Mouse (Mus musculus): ENCODE data around the gene Hmgn1. TPM values are rescaled to one million over a fixed set of nuclear protein-coding genes. Genes with fewer than 3 reads are reported as not detected.
"Not testable (repeated sequence)": the region's sequence is repeated elsewhere in the genome, so short reads cannot be mapped to it uniquely, and the experiment has no call there.

Gene Hmgn1
- polyA plus RNA-seq, 2 experiments from 2014 or later, result 62.4 to 79.5 TPM

- ATAC-seq, result no peak
These were observed 7.4 kb downstream of the Hmgn1 start for GRCm38 (mm10) chr16:96120022-96120623.

DNA sequence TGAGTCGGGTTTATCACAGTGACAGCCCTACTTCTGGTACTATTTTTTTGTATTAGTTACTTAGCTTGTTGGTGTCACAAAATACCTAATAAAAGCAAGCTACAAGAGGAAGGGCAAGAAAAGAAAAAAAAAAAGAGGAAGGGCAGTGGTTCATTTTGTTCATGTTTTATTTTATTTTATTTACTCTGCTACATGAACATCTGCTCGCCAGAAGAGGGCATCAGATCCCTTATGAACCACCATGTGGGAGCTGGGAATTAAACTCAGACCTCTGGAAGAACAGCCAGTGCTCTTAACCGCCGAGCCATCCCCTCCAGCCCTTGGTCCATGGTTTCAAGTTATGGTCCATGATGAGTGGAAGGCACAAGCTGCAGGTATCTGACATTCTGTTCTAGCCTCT, 12.8 kb downstream of the Hmgn1 start:
- no peak for ATAC-seq

GRCm38 (mm10) chr16:96112769-96113168, 14.8 kb downstream of the Hmgn1 start:
- no peak for ATAC-seq

- ATAC-seq, result no peak
These were observed 16.7 kb downstream of the Hmgn1 start for GRCm38 (mm10) chr16:96110655-96111345.

- ATAC-seq, result no peak
These were observed 17.9 kb downstream of the Hmgn1 start for GRCm38 (mm10) chr16:96109673-96110072.

DNA sequence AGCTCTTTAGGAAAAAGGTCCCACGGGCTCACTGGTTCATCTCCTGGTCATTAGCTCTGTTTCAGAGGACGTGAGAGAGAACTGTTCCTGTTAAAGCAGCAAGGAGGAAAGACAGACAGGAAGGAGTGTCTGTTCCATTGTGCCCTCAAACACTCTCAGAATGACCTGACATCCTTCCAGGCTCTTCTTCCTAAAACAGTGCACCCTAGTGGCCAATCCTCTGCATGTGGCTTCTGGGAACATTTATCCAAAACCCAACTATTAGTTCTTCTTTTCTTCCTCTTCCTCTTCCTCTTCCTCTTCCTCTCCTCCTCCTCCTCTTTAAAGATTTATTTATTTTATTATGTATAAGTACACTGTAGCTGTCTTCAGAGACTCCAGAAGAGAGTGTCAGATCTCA, 24.5 kb downstream of the Hmgn1 start:
- no peak for ATAC-seq

GRCm38 (mm10) chr16:96097811-96098210, 29.7 kb downstream of the Hmgn1 start:
- ATAC-seq, result not testable (repeated sequence)

DNA sequence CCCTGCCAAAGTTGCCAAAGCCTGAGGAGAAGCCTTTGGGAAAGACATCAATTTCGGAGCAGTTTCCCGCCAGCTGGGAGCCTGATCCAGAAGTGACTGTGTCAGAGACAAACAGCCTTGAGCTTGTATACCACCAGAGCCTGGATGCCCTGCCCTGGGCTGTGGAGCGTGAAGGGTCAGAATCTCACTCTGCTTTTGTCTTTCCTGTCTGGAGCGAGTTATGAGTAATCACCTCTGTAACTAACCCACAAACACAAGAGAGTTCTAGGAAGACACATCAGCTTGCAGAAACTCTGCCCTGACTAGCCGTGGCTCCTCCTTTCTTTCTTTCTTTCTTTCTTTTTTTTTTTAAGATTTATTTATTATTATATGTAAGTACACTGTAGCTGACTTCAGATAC, 31.6 kb downstream of the Hmgn1 start:
- no peak for ATAC-seq

DNA sequence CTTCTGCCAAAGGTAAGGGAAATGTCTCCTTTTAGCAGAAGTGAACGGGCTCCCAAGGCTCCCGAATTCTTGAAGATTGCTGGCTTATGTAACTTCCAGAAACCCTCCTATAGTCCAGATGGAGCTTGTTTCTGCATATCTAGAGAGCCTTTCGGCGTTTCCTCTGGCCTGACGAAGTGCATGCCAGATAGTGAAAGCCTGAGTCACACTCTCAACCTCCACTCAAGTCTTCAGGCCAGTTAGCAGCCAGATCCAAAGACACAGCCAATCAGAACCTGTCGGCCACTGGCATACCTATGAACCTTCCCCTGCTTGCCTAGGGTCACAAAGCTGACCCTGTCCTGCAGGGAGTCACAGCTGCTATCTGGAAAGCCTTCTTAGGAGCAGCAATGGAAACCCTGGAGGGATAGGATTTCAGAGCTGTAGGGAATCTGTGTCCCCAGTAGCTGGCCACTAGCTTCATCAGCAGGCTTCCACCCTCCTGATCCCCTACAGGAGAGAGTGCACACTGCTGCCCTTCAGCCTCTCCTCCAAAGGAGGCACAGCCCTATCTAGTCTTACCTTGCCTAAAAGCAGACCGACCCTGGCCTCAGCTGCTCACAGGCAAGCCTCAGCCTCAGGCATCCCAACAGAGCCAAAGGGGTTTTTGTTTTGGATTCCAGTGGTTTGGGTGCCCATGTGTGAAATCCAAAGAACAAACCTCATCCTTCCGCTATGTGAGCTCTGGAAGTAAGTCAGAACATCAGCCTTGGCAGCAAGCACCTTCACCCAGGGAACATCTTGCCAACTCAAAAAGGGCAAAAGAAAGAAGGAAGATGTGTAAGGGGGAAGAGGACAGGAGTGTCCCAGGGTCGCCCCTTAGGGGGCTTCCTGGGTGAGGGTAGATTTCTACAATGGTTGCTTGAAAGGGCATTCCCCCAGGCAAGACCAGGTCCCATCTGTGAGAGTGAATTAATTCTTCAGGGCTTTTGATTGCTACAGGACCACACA, 35.7 kb downstream of the Hmgn1 start:
- ATAC-seq, result no peak

- no peak for ATAC-seq
These were observed 39.4 kb downstream of the Hmgn1 start for GRCm38 (mm10) chr16:96088120-96088519.

DNA sequence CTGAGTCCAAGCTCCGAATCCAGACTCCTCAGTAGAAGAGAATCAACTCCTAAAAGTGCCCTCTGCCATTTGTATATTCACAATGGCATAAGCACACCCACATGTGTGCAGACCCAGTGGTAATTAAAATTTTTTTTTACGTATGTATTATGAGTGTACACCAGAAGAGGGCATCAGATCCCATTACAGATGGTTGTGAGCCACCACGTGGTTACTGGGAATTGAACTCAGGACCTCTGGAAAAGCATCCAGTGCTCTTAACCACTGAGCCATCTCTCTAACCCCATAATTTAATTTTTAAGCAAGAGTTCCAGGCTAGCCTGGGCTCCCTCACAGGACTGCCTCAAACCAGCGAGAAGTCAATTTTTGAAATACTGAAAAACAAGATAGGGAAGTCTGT, 40.1 kb downstream of the Hmgn1 start:
- ATAC-seq, result no peak

DNA sequence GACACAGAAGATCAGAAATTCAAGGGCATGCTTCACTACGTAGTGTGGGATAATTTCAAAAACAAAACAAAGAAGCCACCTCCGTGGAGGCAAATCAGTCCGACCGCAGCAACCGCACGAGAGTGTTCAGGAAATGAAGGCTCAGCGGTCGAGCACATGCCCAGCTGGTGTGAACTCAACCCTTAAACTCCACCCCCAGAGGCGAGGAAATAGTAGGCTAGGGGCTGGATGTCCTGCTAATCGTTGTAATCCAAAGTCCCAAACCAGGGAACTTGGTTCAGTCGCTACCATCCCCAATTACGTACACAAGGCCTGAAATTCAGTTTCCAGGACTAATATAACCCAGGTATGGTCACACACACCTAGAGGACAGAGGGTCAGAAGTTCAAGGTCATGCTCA, 40.5 kb downstream of the Hmgn1 start:
- peak; percentile 19 for ATAC-seq

GRCm38 (mm10) chr16:96085597-96085996, 41.9 kb downstream of the Hmgn1 start:
- ATAC-seq, result no peak

DNA sequence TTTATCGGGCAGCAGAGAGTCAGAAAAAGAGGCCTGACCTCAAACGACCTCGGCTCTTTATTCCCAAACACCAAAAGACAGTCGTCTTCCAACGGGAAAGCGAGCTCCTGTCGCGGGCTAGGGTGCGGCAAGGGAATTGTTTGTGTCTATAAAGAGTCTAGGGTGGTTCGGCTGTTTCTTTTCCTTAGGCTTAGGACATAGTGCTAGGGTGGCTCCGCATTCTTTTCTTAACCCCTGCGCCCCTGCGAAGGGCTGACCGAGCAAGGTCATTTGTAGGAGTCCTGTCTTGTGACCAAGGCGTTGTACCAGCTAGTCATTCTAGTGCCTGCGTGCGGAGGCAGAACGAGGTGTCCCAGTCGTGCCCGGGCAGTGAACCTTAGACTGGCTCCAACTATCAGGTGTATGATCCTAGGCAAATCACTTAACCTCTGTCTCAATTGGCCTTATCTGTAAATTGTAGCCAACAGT, 44.3 kb downstream of the Hmgn1 start:
- no peak for ATAC-seq

DNA sequence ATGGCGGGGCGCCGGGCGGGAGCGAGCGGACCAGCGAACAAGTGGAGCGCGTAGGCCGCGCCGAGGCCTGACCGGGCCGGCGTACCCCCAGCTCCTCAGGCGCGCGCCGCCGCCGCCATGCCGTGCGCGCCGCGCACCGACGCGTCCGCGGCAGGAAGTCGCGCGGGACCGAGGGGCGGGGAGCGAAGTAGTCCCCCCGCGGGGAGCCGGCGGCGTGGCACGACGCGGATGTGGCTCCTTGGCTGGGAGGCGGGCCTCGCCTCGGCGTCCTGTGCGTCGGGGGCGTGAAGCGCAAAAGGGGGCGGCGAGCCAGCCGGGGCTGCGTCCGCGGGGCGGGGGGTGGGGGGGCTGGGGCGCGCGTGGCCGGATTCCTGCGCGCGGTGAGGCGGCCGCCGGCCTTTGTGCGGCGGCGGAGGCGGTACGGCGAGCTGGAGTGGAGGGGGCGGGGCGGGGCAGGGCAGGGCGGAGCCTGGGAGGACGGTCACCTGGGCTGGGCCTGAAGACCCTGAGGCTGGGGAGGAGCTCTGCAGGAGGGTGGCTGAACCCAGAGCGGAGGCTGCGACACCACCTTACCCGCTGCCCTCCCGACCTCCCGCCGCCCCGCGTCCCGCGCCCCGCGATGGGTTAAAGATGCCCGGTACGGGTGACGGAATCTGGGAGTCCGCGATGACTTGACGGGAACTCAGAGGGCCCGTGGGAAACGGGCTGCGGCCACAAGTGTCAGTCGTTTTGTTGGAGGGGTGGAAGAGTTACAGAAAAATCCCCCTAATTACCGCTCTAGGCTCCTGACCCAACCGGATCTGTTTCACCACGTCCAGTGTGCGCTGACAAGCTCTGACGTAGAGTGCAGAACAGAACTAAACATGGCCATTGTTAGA, 45.0 kb downstream of the Hmgn1 start, which contains the start of gene Brwd1:
Gene Brwd1 (minus strand): TSS at position 226 of the 878 bp plus-strand sequence.
- ATAC-seq, result peak; percentile 69

DNA sequence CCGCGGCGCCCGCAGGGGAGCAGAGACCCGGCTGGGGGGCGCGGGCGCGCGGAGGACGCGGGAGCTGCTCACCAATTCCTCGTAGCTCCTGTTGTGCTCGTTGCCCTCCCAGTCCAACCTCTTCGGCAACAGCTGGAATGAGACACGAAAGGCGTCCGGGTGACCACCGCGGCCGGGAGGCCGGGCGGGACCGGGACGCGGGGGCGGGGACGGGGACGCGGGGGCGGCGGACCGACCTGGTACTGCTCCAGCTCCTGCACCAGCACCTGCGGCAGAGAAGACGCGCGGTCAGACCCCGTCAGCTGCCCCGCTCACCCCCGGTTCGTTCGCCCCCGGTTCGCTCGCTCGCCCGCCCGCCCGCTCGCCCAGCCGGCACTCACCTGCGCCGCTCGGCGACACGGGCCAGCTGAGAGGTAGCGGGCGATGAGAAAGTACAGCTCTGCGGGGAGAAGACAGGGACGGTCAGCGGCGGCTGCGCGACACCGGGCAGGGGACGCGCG, 45.7 kb downstream of the Hmgn1 start:
- ATAC-seq, result no peak

GRCm38 (mm10) chr16:96081331-96081730, 46.2 kb downstream of the Hmgn1 start:
- ATAC-seq, result peak; percentile 80

GRCm38 (mm10) chr16:96080524-96080923, 47.0 kb downstream of the Hmgn1 start:
- ATAC-seq, result no peak
